8 mouse cellular contexts compared by ENCODE assay signal in genomic region chr1:178405951-178406711, GRCm38 (mm10). TPM values are rescaled to one million over a fixed set of nuclear protein-coding genes. Genes with fewer than 3 reads are reported as not detected.
DNase-seq lines count a peak whose midpoint lies in the region; ATAC-seq and TF ChIP-seq lines count a peak whose summit lies in the region.

Gene Efcab2 (plus strand): TSS chr1:178406085.

- H3K27ac ChIP-seq in gastrocnemius, adult 2 months: peak within 1 kb of the TSS; percentile 100

- H3K36me3 ChIP-seq in megakaryocyte, embryonic 14.5 days (replicated peaks; ENCODE audit: low read length): no peaks in the 10 kb centered on the region

- H3K4me3 ChIP-seq in gastrocnemius, adult 2 months: peak within 1 kb of the TSS; percentile 85
- H3K4me3 ChIP-seq in megakaryocyte, embryonic 14.5 days (replicated peaks): peak within 1 kb of the TSS; percentile 97

- peaks cover 24% of the 10 kb centered on the region for H3K4me1 ChIP-seq in megakaryocyte, embryonic 14.5 days

- H3K27me3 ChIP-seq in megakaryocyte, embryonic 14.5 days (replicated peaks): no peaks in the 10 kb centered on the region

- TF ChIP-seq CTCF in gastrocnemius, adult 2 months (IDR thresholded peaks at IDR 0.05): peak; percentile 65

- peak; percentile 97 for DNase-seq in ZHBTc4 (ENCODE audit: low read depth, low spot score)
- DNase-seq in gastrocnemius, adult 2 months: peak; percentile 96
- peak; percentile 61 for DNase-seq in hindlimb bud, embryonic 11.5 days (ENCODE audit: extremely low spot score, low read depth, low spot score)
- peak; percentile 79 to 86 for DNase-seq in left cerebral cortex, adult 8-10 months (ENCODE audit: low spot score in 2 of 2)
- DNase-seq in right cerebral cortex, postnatal 10 days (ENCODE audit: low spot score in 2 of 2): peak; percentile 91 to 92
- DNase-seq in urinary bladder, postnatal 25 days (ENCODE audit: low spot score): peak; percentile 83

- peak; percentile 85 for ATAC-seq in common myeloid progenitor, adult 5-6 weeks (replicated peaks; ENCODE audit: low read depth, poor library complexity, severe bottlenecking)

- intact Hi-C loops in gastrocnemius, adult 2 months (cut with DNase I): loop anchor here (1.0 to 5.0 kb wide), 5 partner anchors 37 to 219 kb away; partner anchors contain the start of genes Desi2 and Hnrnpu

- H3K9me3 ChIP-seq in megakaryocyte, embryonic 14.5 days: no peaks in the 10 kb centered on the region

RNA-seq across cellular contexts. Expression of gene Efcab2, which starts in this region (rescaled TPM):
- total RNA-seq in common myeloid progenitor, adult 5-6 weeks (2017): 3.0 and 3.2 TPM in 2 replicates
- 10 to 100 TPM; 14.7 to 15.9 TPM for total RNA-seq in gastrocnemius, adult 2 months (2021)
- 10 to 100 TPM in 3 of 4 experiments, 1 to 10 TPM in 1; 10.0 to 14.8 (median 13.1) TPM for total RNA-seq in left cerebral cortex, adult 8-10 months (2022)
- polyA plus RNA-seq in megakaryocyte, embryonic 14.5 days (2012; ENCODE audit: insufficient read depth, low replicate concordance): 0.38 TPM in 1 of 2 replicates, not detected in the other

Comparison
In these comparisons a context has a peak if more than half of its experiments do, and no peak if none do; other contexts are left out.
1. Peak in every context shown above with its lines: DNase-seq, ATAC-seq, H3K4me3 ChIP-seq and H3K27ac ChIP-seq.